Mouse (Mus musculus) midbrain, embryonic 11.5 days (tissue): Measurements from ENCODE around the gene Ndnf. TPM values are rescaled to one million over a fixed set of nuclear protein-coding genes. Genes with fewer than 3 reads are reported as not detected.

Source experiments
- ATAC-seq: fragments of 200-750 bp; cut with Nextera tagmentation; 2 replicates; pipeline ENCODE4 v1.8.0; 2017; ENCODE audit warnings: moderate TSS enrichment, moderate library complexity; ENCODE audit not compliant: low FRiP score
- DNase-seq: peaks from one replicate; pipeline ENCODE4 v3.0.0; 2015; ENCODE audit warnings: low spot score; ENCODE audit errors: missing footprints
- H3K27ac ChIP-seq: fragments of 300-500 bp; sonication (generic); 2 replicates; pipeline ENCODE4 v1.5.1; 2014; ENCODE audit warnings: low read depth, low read length
- H3K27me3 ChIP-seq: fragments of 300-500 bp; sonication (generic); 2 replicates; pipeline ENCODE4 v1.6.1; 2014; ENCODE audit warnings: mild to moderate bottlenecking, low read length, moderate library complexity, mixed read lengths; ENCODE audit not compliant: control insufficient read depth, insufficient read depth
- H3K36me3 ChIP-seq: fragments of 300-500 bp; sonication (generic); 2 replicates; pipeline ENCODE4 v1.6.1; 2014; ENCODE audit warnings: mild to moderate bottlenecking, low read length, moderate library complexity, mixed read lengths; ENCODE audit not compliant: control insufficient read depth, insufficient read depth
- H3K4me1 ChIP-seq: fragments of 300-500 bp; sonication (generic); 2 replicates; pipeline ENCODE4 v1.6.1; 2014; ENCODE audit warnings: low read length; ENCODE audit not compliant: control insufficient read depth, insufficient read depth
- H3K4me2 ChIP-seq: fragments of 300-500 bp; sonication (generic); 2 replicates; pipeline ENCODE4 v1.6.1; 2014; ENCODE audit warnings: mild to moderate bottlenecking, moderate library complexity
- H3K4me3 ChIP-seq: fragments of 300-500 bp; sonication (generic); 2 replicates; pipeline ENCODE4 v1.5.1; 2014; ENCODE audit warnings: low read depth, low read length
- H3K9ac ChIP-seq: fragments of 300-500 bp; sonication (generic); 2 replicates; pipeline ENCODE4 v1.6.1; 2014; ENCODE audit warnings: low read length
- H3K9me3 ChIP-seq: fragments of 300-500 bp; sonication (generic); 2 replicates; pipeline ENCODE4 v1.6.1; 2016; ENCODE audit warnings: low read length; ENCODE audit not compliant: control insufficient read depth
- WGBS: fragments of 180-500 bp; shearing (Covaris S2); extraction: QIAGEN DNeasy Blood & Tissue Kit; methylation state at CpG from one replicate; pipeline ENCODE4 v1.1.7; 2014; 5-methylcytosine and 5-hydroxymethylcytosine counted together
- polyA plus RNA-seq: library from polyadenylated mRNA; unstranded; fragments of >200 nt; fragmentation: Nextera tagmentation; extraction: Ambion mirVana; gene quantifications from 2 replicates; pipeline ENCODE4 v1.2.1, GENCODE M21; 2014

Gene Ndnf
- polyA plus RNA-seq, 1 experiment from 2014 or later: 10.5 TPM

DNA sequence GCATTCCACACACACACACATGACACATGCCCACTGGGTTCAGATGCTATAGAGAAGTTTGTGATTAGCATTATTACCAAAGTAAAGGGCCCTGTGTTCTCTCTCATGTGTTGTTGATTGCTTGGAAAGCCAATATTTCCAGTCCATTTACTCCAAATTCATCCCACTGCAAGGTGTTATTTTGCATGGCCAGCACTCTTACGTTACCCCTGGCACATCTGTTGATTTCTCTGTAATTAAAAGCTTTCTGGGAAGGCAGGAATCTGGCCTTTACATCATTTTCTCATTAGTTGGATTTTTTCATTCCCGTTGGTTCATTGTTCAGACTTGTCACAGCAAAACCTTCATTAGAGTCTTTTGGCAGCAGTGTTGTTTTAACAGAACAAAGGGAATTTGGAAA is 54.3 kb downstream of the Ndnf start:
- Histone ChIP-seq H3K4me1 (no peaks in the 10 kb centered on the region), H3K27me3 (no peaks in the 10 kb centered on the region), H3K9ac (no peak overlapping the region), H3K27ac (no peak overlapping the region), H3K9me3 (no peaks in the 10 kb centered on the region), H3K4me3 (no peak overlapping the region), H3K4me2 (no peak overlapping the region), H3K36me3 (no peaks in the 10 kb centered on the region)
- ATAC-seq (no peak), DNase-seq (no peak)
- 79% methylated on average over 2 of the region's 2 CpGs for WGBS

DNA sequence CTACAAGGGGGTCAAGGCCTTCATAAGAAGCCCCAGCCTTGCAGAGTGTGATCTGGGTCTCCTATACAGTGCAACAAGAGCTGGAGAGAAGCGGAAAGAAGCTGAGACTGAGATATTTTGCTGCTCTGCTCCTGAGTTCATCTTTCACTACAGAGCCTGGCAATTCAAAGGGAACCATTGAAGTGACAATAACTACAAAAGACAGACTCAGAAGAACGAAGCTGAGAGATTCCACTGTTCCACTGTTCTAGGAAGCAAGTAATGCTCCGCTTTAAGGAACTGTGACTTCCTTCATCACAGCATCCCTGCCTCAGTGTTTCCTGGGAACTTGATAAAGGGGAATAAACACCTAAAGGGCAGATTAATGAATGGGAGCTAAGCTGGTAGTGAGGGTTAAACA is 56.9 kb downstream of the Ndnf start:
- DNase-seq (peak; percentile 66), ATAC-seq (no peak)
- Histone ChIP-seq H3K4me2 (no peak overlapping the region), H3K4me3 (no peak overlapping the region), H3K4me1 (no peaks in the 10 kb centered on the region), H3K36me3 (no peaks in the 10 kb centered on the region), H3K27ac (no peak overlapping the region), H3K9me3 (no peaks in the 10 kb centered on the region), H3K9ac (no peak overlapping the region), H3K27me3 (no peaks in the 10 kb centered on the region)
- 77% methylated on average over 3 of the region's 3 CpGs for WGBS

DNA sequence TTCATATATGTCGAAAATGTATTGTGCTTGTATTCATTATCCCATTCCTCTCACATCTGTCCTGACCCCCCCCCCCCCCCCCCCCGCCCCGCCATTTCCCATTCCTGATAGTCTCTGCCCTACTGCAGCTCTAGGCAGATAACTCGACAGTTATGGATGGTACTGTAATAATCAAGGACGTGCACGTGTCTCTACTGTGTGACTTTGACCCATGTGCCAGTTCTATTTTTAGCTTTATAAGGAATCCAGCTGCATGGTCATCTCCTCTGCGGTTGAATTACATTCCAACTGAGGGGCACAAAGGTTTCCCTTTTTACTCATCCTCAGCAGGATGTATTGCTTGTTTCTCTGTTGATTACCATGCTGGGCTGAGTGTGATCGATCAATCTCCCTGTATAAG is 68.1 kb downstream of the Ndnf start:
- Histone ChIP-seq H3K4me3 (no peak overlapping the region), H3K9me3 (no peaks in the 10 kb centered on the region), H3K9ac (no peak overlapping the region), H3K4me2 (no peak overlapping the region), H3K36me3 (no peaks in the 10 kb centered on the region), H3K27me3 (no peaks in the 10 kb centered on the region), H3K4me1 (no peaks in the 10 kb centered on the region; the same call in 1 of the 2 replicates), H3K27ac (no peak overlapping the region)
- ATAC-seq (no peak), DNase-seq (no peak)
- 74% methylated on average over 8 of the region's 8 CpGs for WGBS

DNA sequence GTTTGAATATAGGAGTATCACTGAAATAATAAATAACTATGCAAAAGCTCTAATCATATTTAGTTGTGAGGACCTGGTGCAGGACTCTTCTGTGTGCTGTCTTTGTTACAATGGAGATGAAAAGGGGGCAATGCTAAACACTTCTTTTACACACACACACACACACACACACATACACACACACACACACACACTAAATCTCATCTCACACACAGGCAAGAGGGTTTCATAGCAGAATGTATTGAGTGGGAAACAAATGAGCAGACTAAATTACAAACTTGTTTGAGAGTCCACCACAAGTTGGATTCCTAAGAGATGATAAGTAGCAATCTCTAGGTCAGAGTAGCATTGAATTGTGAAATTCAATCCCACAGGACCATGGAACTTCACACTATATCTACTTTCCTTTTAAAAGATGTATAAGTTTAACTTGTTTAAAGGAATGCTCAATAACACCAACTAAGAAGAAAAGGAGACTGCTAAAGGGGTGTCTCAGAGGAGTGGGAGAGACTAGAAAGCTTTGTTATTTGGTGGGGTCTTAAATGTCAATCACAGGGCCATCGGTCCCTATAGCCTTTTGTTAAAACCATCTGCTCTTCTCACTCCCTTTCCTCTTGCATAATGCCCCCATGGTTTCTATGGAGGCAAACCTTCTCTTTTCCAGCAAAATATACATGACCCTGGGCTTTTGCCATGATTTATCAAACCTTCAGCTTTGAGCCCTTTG is 71.9 kb downstream of the Ndnf start:
- Histone ChIP-seq H3K9me3 (peaks cover 3% of the 10 kb centered on the region), H3K4me2 (no peak overlapping the region), H3K4me3 (no peak overlapping the region), H3K36me3 (no peaks in the 10 kb centered on the region), H3K27me3 (no peaks in the 10 kb centered on the region), H3K4me1 (no peaks in the 10 kb centered on the region; the same call in 1 of the 2 replicates), H3K27ac (peak overlapping the region; percentile 26; the same call in 1 of the 2 replicates), H3K9ac (no peak overlapping the region)
- DNase-seq (peak; percentile 91), ATAC-seq (peak; percentile 86)
- 14% methylated on average over 1 of the region's 1 CpGs for WGBS

DNA sequence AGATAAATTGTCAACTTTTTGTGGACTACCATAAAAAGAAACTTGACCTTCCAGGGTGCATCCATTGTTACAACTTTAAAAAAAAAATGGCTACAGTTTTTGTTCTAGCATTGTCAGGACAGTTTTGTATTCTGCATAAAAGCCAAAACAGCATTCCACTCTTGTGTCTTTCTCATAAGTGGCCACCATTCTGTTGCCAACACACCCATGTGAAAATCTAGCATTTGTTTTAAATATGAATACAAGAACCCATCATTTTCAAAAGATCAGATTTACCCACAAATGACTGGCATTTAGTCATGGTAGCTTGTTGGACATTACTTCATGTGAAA is 72.4 kb downstream of the Ndnf start:
- Histone ChIP-seq H3K27me3 (no peaks in the 10 kb centered on the region), H3K27ac (no peak overlapping the region), H3K4me1 (no peaks in the 10 kb centered on the region; the same call in 1 of the 2 replicates), H3K9ac (no peak overlapping the region), H3K4me2 (no peak overlapping the region), H3K4me3 (no peak overlapping the region), H3K9me3 (peaks cover 3% of the 10 kb centered on the region), H3K36me3 (no peaks in the 10 kb centered on the region)
- ATAC-seq: peak; percentile 58; the same call in 1 of the 2 replicates
- DNase-seq: no peak

DNA sequence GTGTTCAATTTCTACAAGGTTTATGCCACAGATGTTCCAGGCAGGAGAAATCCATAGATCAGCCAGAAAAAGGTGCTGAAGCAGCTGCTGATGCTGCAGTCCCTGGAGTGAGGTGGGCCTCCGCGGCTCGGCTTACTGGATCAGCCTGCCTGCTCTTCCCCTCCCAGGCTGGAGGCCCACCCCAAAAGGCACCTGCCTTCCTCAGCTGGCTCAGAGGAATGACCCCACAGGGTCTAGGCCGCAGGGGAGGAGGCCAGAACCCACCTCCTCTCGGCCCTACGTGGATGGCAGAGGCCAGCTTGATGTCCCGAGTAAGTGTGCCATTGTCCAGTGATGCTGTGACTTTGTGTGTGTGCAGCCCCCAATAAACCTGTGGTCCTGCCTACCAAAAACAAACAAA is 86.8 kb downstream of the Ndnf start:
- 40% methylated on average over 7 of the region's 7 CpGs for WGBS
- no peaks in the 10 kb centered on the region for H3K9me3 ChIP-seq
- no peak overlapping the region for H3K27ac ChIP-seq

DNA sequence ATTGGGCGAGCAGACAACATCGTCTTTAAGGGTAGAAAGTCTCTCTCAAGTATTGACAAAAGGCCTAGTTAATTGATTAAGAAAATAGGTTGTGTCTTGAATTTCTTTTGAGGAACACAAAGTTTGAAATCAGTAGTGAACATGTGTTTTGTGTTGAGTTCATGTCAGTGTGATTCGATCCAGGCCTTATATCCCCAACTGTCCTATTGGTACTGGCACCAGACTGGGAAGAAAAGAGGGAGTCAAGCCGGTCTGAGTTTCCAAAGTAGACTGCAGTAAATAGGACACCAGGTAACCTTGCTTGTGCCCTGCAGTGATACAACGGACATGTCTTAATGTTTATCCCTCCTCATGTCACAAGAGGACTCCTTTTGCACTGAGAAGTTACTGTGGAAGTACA is 87.8 kb downstream of the Ndnf start:
- DNase-seq: peak; percentile 66
- ATAC-seq: no peak
- WGBS: 84% methylated on average over 5 of the region's 5 CpGs

More for the DNA sequence above, 86.8 kb downstream of the Ndnf start:
- Histone ChIP-seq H3K4me2 (no peak overlapping the region), H3K4me3 (no peak overlapping the region), H3K9ac (no peak overlapping the region), H3K36me3 (no peaks in the 10 kb centered on the region), H3K4me1 (peaks cover 2% of the 10 kb centered on the region; the same call in 1 of the 2 replicates), H3K27me3 (no peaks in the 10 kb centered on the region)
- ATAC-seq: peak; percentile 46; the same call in 1 of the 2 replicates
- DNase-seq: peak; percentile 76

DNA sequence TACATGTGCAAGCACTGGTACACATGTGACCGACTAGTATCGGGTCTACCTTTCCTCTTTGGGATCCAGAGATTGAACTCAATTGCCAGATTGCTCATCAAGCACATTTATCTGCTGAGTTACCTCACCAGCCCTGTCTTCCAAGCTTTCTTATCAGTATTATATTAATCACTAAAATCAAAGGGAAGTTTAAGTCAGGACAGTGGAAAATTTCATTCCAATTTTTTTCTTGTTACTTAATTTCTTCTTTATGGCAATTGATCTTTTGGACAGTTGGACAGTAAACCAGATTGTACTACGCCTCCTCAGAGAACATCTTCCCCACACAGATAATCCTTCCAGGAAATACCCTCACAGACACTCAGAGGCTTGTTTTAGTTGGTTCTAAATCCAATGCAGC is 88.7 kb downstream of the Ndnf start:
- no peak overlapping the region for H3K4me3 ChIP-seq
- no peak overlapping the region for H3K27ac ChIP-seq
- H3K36me3 ChIP-seq: no peaks in the 10 kb centered on the region
- peak; percentile 79 for DNase-seq
- peaks cover 2% of the 10 kb centered on the region; the same call in 1 of the 2 replicates for H3K4me1 ChIP-seq
- no peaks in the 10 kb centered on the region for H3K27me3 ChIP-seq
- H3K4me2 ChIP-seq: no peak overlapping the region
- no peaks in the 10 kb centered on the region for H3K9me3 ChIP-seq
- no peak overlapping the region for H3K9ac ChIP-seq
- WGBS: 93% methylated on average over 3 of the region's 3 CpGs
- no peak for ATAC-seq

More for the DNA sequence above, 87.8 kb downstream of the Ndnf start:
- Histone ChIP-seq H3K9ac (no peak overlapping the region), H3K36me3 (no peaks in the 10 kb centered on the region), H3K4me2 (no peak overlapping the region), H3K4me3 (no peak overlapping the region), H3K27ac (no peak overlapping the region), H3K27me3 (no peaks in the 10 kb centered on the region), H3K4me1 (peaks cover 2% of the 10 kb centered on the region; the same call in 1 of the 2 replicates), H3K9me3 (no peaks in the 10 kb centered on the region)
